Mouse (Mus musculus) hindbrain, embryonic 14.5 days (tissue): ENCODE measurements around the gene Foxp4. TPM values are rescaled to one million over a fixed set of nuclear protein-coding genes. Genes with fewer than 3 reads are reported as not detected.
A peak's percentile ranks its signal among the peaks of the same experiment; 100 is the strongest.

ENCODE experiments used
- ATAC-seq: fragments of 200-750 bp; cut with Nextera tagmentation; 2 replicates; pipeline ENCODE4 v1.8.0; 2017; ENCODE audit warnings: moderate number of reproducible peaks, mild to moderate bottlenecking, moderate TSS enrichment, moderate library complexity; ENCODE audit not compliant: low FRiP score
- DNase-seq: peaks from one replicate; pipeline ENCODE4 v3.0.0-alpha.2; 2015; ENCODE audit warnings: low spot score
- H3K27ac ChIP-seq: fragments of 300-500 bp; sonication (generic); 2 replicates; pipeline ENCODE4 v1.5.1; 2014; ENCODE audit warnings: mild to moderate bottlenecking, moderate library complexity
- H3K27me3 ChIP-seq: fragments of 300-500 bp; sonication (generic); 2 replicates; pipeline ENCODE4 v1.6.1; 2014; ENCODE audit warnings: mild to moderate bottlenecking, low read length, mixed read lengths; ENCODE audit not compliant: control insufficient read depth, insufficient read depth
- H3K36me3 ChIP-seq: fragments of 300-500 bp; sonication (generic); replicated peaks from 2 replicates; pipeline ENCODE4 v1.6.1; 2014; ENCODE audit not compliant: control insufficient read depth, insufficient read depth
- H3K4me1 ChIP-seq: fragments of 300-500 bp; sonication (generic); replicated peaks from 2 replicates; pipeline ENCODE4 v1.6.1; 2014; ENCODE audit warnings: antibody characterized with exemption, low read length, mixed read lengths; ENCODE audit not compliant: control insufficient read depth, insufficient read depth
- H3K4me2 ChIP-seq: fragments of 300-500 bp; sonication (generic); replicated peaks from 2 replicates; pipeline ENCODE4 v1.6.1; 2014; ENCODE audit warnings: mild to moderate bottlenecking, moderate library complexity
- H3K4me3 ChIP-seq: fragments of 300-500 bp; sonication (generic); replicated peaks from 2 replicates; pipeline ENCODE4 v1.5.1; 2014; ENCODE audit warnings: mild to moderate bottlenecking, low read length
- H3K9ac ChIP-seq: fragments of 300-500 bp; sonication (generic); 2 replicates; pipeline ENCODE4 v1.6.1; 2014
- H3K9me3 ChIP-seq: fragments of 300-500 bp; sonication (generic); 2 replicates; pipeline ENCODE4 v1.6.1; 2016; ENCODE audit warnings: low read length; ENCODE audit not compliant: control insufficient read depth
- WGBS: fragments of 180-500 bp; shearing (Covaris S2); extraction: QIAGEN DNeasy Blood & Tissue Kit; methylation state at CpG from one replicate; pipeline ENCODE4 v1.1.7; 2014; 5-methylcytosine and 5-hydroxymethylcytosine counted together
- polyA plus RNA-seq: library from polyadenylated mRNA; unstranded; fragments of >200 nt; fragmentation: Nextera tagmentation; extraction: Ambion mirVana; gene quantifications from 2 replicates; pipeline ENCODE4 v1.2.1, GENCODE M21; 2014

Foxp4 gene
- polyA plus RNA-seq, 1 experiment from 2014 or later, result 34.3 TPM

- H3K27me3 ChIP-seq, result peaks cover 47% of the 10 kb centered on the region
- no peak for ATAC-seq
- no peak for DNase-seq
- peak overlapping the region; percentile 78 for H3K9ac ChIP-seq
- no peak overlapping the region for H3K27ac ChIP-seq
- peaks cover 26% of the 10 kb centered on the region for H3K4me1 ChIP-seq
- H3K4me3 ChIP-seq, result peak overlapping the region; percentile 77
- peak overlapping the region; percentile 89 for H3K4me2 ChIP-seq
- H3K36me3 ChIP-seq, result no peaks in the 10 kb centered on the region
- WGBS, result 0% methylated on average over 24 of the region's 24 CpGs
- no peaks in the 10 kb centered on the region for H3K9me3 ChIP-seq
These were observed 1.9 kb downstream of the Foxp4 start for GRCm38 (mm10) chr17:47922579-47922978.

- Histone ChIP-seq H3K4me2 (peak overlapping the region; percentile 89), H3K27ac (no peak overlapping the region), H3K27me3 (peaks cover 52% of the 10 kb centered on the region), H3K4me1 (peaks cover 26% of the 10 kb centered on the region), H3K9me3 (no peaks in the 10 kb centered on the region), H3K9ac (peak overlapping the region; percentile 78), H3K36me3 (no peaks in the 10 kb centered on the region), H3K4me3 (peak overlapping the region; percentile 77)
- DNase-seq (no peak), ATAC-seq (no peak)
- WGBS, result under 1% methylated on average over 21 of the region's 21 CpGs
These were observed 2.3 kb downstream of the Foxp4 start for GRCm38 (mm10) chr17:47922116-47922515.

- ATAC-seq (no peak), DNase-seq (no peak)
- H3K4me1 ChIP-seq, result peaks cover 26% of the 10 kb centered on the region
- H3K27ac ChIP-seq, result no peak overlapping the region
- peak overlapping the region; percentile 89 for H3K4me2 ChIP-seq
- no peaks in the 10 kb centered on the region for H3K36me3 ChIP-seq
- H3K4me3 ChIP-seq, result peak overlapping the region; percentile 77; the same call in 1 of the 2 replicates
- H3K27me3 ChIP-seq, result peaks cover 60% of the 10 kb centered on the region
- H3K9ac ChIP-seq, result no peak overlapping the region
- H3K9me3 ChIP-seq, result no peaks in the 10 kb centered on the region
- 34% methylated on average over 4 of the region's 4 CpGs for WGBS
These were observed 3.2 kb downstream of the Foxp4 start for GRCm38 (mm10) chr17:47921136-47921665.

- no peak for DNase-seq
- ATAC-seq, result no peak
- 19% methylated on average over 5 of the region's 5 CpGs for WGBS
- Histone ChIP-seq H3K27ac (no peak overlapping the region), H3K4me1 (peaks cover 28% of the 10 kb centered on the region), H3K9ac (no peak overlapping the region), H3K36me3 (no peaks in the 10 kb centered on the region), H3K27me3 (peaks cover 62% of the 10 kb centered on the region), H3K9me3 (no peaks in the 10 kb centered on the region), H3K4me3 (no peak overlapping the region), H3K4me2 (peak overlapping the region; percentile 89)
These were observed 4.6 kb downstream of the Foxp4 start for GRCm38 (mm10) chr17:47919826-47920225.

GRCm38 (mm10) chr17:47917907-47918306 lies 6.5 kb downstream of the Foxp4 start:
- ATAC-seq (no peak), DNase-seq (no peak)
- Histone ChIP-seq H3K9ac (no peak overlapping the region), H3K4me2 (no peak overlapping the region), H3K4me3 (no peak overlapping the region), H3K36me3 (no peaks in the 10 kb centered on the region), H3K27me3 (peaks cover 63% of the 10 kb centered on the region), H3K9me3 (no peaks in the 10 kb centered on the region), H3K27ac (no peak overlapping the region), H3K4me1 (peaks cover 26% of the 10 kb centered on the region)
- WGBS, result 87% methylated on average over 5 of the region's 5 CpGs

DNA sequence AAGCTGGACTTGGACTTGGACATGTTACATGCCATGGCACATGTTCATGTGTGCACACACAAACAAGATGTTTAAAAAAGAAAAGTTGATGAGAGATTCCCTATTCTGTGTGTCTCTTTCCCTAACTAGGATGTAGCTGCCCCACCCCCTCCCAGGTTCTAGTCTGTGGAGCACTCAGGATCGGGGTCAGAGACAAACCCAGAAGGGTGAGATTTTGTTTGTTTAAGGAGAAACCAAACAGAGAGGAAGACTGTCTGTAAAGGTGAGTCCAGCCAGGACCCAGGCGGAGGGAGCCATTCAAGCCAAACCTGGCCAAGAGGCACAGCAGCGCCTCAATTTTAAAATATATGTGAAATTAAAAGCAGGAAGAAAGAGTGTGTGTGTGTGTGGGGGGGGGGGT lies 7.2 kb downstream of the Foxp4 start:
- H3K4me1 ChIP-seq, result peaks cover 21% of the 10 kb centered on the region
- no peaks in the 10 kb centered on the region for H3K9me3 ChIP-seq
- WGBS, result 90% methylated on average over 3 of the region's 3 CpGs
- no peaks in the 10 kb centered on the region for H3K36me3 ChIP-seq
- H3K27ac ChIP-seq, result no peak overlapping the region
- ATAC-seq (no peak), DNase-seq (no peak)
- H3K4me2 ChIP-seq, result no peak overlapping the region
- H3K27me3 ChIP-seq, result peaks cover 68% of the 10 kb centered on the region
- no peak overlapping the region for H3K4me3 ChIP-seq
- H3K9ac ChIP-seq, result no peak overlapping the region

DNA sequence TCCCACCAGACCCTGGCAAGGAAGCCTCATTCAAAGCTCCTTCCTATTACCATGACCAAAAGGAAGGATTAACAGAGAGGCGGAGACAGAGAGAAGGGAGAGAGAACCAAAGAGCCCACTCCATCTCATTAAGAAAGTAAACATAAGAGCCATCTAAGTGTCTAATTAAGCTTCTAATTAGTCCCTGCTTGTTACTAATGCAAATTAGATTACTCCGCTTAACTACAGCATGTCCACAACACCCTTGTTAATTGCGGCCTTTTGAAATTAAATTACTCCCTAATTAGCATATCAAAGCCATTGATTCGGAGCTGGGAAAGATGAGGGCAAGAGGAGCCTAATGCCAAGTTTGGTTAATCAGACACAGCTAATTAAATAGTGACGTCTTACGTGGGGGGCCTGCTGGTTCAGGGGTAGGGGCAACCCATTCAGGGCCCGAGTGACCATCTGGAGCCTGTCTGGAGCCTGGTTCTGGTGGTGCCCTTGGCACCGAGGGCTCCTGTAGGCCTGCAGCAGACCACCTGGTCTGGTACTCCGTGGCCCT lies 9.7 kb downstream of the Foxp4 start:
- no peaks in the 10 kb centered on the region for H3K36me3 ChIP-seq
- ATAC-seq, result peak; percentile 62

GRCm38 (mm10) chr17:47909091-47910001 lies 15.1 kb downstream of the Foxp4 start:
- H3K4me3 ChIP-seq, result peak overlapping the region; percentile 18
- no peak overlapping the region for H3K27ac ChIP-seq
- peak overlapping the region; percentile 49 for H3K4me2 ChIP-seq
- no peak for ATAC-seq
- no peaks in the 10 kb centered on the region for H3K36me3 ChIP-seq
- no peaks in the 10 kb centered on the region for H3K9me3 ChIP-seq
- 9% methylated on average over 51 of the region's 51 CpGs for WGBS
- peak overlapping the region; percentile 26; the same call in 1 of the 2 replicates for H3K9ac ChIP-seq
- H3K4me1 ChIP-seq, result peaks cover 20% of the 10 kb centered on the region; the same call in 1 of the 2 replicates
- H3K27me3 ChIP-seq, result peaks cover 64% of the 10 kb centered on the region
- no peak for DNase-seq

More for the DNA sequence above, 9.7 kb downstream of the Foxp4 start:
- 11% methylated on average over 9 of the region's 9 CpGs for WGBS
- no peak overlapping the region for H3K27ac ChIP-seq
- H3K9me3 ChIP-seq, result no peaks in the 10 kb centered on the region
- H3K27me3 ChIP-seq, result peaks cover 76% of the 10 kb centered on the region
- no peak overlapping the region for H3K4me3 ChIP-seq
- H3K9ac ChIP-seq, result no peak overlapping the region
- peaks cover 11% of the 10 kb centered on the region for H3K4me1 ChIP-seq
- DNase-seq, result peak; percentile 56
- no peak overlapping the region for H3K4me2 ChIP-seq

DNA sequence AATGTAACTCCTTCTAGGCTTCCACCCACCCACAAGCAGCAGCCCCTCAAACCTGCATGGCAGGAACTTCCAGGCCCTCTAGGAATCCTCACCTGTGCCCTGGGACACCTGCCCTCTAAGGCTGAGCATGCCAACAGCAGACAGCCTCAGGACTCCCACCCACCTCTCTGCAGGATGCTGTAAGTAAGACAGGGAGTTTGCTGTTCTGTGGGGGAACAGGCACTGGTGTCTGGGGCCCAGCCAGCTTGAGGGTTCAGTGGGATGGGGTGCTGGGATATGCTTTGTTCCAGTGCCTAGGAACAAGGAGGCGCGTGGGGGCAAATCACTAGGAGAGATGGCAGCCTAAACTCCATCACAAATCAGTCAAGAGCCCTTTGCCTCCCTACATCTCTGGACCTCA lies 16.4 kb downstream of the Foxp4 start:
- H3K27me3 ChIP-seq, result peaks cover 68% of the 10 kb centered on the region
- no peak overlapping the region for H3K4me2 ChIP-seq
- H3K36me3 ChIP-seq, result no peaks in the 10 kb centered on the region
- ATAC-seq (no peak), DNase-seq (no peak)
- peaks cover 16% of the 10 kb centered on the region; the same call in 1 of the 2 replicates for H3K4me1 ChIP-seq
- no peak overlapping the region for H3K27ac ChIP-seq
- no peaks in the 10 kb centered on the region for H3K9me3 ChIP-seq
- no peak overlapping the region for H3K4me3 ChIP-seq
- WGBS, result 92% methylated on average over 2 of the region's 2 CpGs
- H3K9ac ChIP-seq, result no peak overlapping the region
